Mouse (Mus musculus) E14TG2a.4 (cell line): ENCODE data around the gene Rpgr.

ENCODE experiments used
- CTCF ChIP-seq: conservative IDR thresholded peaks from 2 replicates; pipeline ENCODE4 v1.5.1; 2014; ENCODE audit warnings: low read length
- NANOG ChIP-seq: IDR thresholded peaks from 2 replicates; pipeline ENCODE4 v1.6.1; 2014; ENCODE audit warnings: borderline replicate concordance, low read length, mixed read lengths

DNA sequence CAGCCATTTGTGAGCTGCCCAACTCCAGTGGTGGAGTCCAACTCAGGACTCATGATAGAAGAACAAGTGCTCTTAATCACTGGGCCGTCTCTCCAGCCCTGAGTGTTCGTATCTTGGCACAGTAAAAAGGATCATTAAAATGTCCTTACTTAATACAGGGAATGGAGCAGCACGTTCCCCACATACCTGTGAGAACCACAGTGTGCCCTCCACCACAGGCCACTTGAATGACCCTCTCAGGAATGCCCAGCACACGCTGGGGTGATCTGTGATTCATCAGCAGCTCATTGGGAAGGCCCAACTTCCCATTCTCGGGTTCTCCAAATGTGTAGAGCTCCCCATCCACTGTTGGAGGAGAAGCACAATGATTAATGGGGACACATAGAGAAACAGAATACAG lies 10.8 kb downstream of the Rpgr start:
- TF ChIP-seq NANOG (no peak), CTCF (no peak)
